Mouse (Mus musculus) megakaryocyte, adult 5-6 weeks (primary cell): ENCODE measurements around the gene Cytip. TPM values are rescaled to one million over a fixed set of nuclear protein-coding genes. Genes with fewer than 3 reads are reported as not detected.

Experiments
- ATAC-seq: 2 replicates; pipeline ENCODE4 v1.8.0; 2016; ENCODE audit warnings: mild to moderate bottlenecking, inconsistent platforms; ENCODE audit not compliant: poor library complexity, severe bottlenecking
- total RNA-seq, 2 experiments: library from RNA; stranded (forward) in 1 of 2; stranded (reverse) in 1 of 2; fragments of 153-499, 151-499 nt in 1 of 2; fragments of 221-1000, 200-1000 nt in 1 of 2; gene quantifications; 2 replicates each; pipeline versions ENCODE4 v1.2.3 to v1.2.4; 2015 to 2017

Gene Cytip
- total RNA-seq (2015) = 125 and 144 TPM in 2 replicates
- total RNA-seq (2017) = 285 and 325 TPM in 2 replicates

DNA sequence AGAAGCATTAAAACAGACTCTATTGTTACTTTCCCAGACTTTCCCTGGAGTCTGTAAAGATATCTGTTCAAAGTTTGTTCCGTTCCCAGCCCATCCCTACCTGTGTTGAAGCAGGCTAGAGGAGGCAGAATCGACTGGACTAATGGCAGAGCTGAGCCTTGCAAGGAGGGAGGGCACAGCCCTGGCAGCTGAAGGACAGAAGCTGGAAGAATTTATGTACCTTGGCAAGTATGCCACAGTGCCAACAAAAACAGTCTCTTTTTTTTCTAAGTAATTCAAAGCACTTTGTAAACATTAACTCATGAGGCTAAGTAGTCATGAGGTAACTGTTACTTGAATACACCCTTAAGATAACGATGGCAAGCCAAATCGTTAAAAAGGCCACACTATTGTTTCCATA lies at the start of gene Cytip:
Gene Cytip (minus strand): TSS at position 187 of the 400 bp plus-strand sequence.
- ATAC-seq = no peak

DNA sequence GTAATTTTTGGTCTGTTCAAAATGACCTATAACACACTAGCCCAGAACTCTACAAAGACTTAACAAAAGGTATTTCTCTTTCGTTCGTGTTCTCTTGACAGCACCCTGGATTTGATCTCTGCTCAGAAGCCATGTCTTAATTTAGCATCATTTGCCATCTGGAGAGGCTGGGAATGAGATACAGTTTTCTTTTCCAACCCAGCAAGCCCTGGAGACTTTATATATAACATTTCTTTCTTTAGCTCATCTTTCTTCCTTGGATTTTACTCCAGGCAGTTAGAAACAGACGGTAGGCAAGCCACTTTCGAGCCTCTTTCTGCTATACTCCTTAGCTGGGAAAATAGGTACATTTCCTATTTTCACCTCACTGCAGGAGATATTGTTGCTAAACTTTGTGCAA lies 45.3 kb upstream of the Cytip start:
- no peak for ATAC-seq

DNA sequence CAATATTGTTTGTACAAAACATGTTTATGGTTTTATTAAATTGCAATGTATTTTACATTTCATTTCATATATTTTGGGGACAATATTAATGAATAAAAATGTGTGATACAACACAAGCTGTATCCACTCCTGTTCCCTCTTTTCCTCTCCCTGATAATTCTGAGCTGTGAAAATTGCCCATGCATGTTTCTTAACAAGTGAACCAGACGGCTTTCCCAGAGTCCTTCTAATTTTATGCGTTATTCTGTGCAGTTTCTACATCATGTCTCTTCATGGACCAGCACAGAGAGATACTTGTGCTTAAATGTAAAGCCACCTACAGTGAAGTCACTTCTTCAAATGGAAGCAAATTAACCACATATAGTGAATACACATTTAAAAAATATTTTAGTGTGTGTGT lies 42.2 kb upstream of the Cytip start:
- ATAC-seq = no peak

DNA sequence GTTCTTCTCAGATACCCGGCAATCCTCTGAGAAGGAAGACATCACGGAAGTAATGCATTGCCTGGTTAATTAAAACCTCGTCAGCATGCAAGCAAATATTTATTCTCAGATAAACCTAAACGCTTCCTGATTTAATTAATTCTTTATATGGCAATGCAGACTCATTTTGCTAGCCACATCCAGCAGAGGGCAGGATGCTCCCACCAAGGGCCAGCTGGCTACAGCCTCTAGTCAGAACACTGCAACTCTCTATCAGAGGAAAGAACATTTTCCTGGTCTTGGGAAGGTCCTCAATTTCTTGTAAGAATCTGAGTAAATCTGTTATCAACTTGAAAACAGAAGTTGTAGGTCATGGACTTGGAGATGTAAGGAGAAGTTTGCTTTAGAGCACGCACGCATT lies 4.1 kb upstream of the Cytip start:
- ATAC-seq = peak; percentile 75

DNA sequence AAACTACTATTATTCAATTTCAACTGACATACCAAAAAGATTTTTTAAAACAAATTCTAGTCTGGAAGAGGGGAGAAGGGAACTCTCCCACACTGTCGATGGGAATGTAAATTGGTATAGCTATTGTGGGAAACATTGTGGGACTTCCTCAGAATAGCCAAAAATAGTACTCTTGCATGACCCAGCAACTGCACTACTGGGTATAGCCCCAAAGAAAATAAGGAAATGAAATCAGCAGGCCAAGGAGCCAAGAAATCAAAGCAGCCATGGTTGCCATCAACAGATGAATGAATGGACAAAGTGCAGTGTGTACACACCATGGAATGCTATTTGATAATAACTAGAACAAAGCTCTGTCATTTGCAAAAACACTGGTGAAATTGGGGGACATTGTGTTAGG lies 1.5 kb upstream of the Cytip start:
- ATAC-seq = peak; percentile 82

DNA sequence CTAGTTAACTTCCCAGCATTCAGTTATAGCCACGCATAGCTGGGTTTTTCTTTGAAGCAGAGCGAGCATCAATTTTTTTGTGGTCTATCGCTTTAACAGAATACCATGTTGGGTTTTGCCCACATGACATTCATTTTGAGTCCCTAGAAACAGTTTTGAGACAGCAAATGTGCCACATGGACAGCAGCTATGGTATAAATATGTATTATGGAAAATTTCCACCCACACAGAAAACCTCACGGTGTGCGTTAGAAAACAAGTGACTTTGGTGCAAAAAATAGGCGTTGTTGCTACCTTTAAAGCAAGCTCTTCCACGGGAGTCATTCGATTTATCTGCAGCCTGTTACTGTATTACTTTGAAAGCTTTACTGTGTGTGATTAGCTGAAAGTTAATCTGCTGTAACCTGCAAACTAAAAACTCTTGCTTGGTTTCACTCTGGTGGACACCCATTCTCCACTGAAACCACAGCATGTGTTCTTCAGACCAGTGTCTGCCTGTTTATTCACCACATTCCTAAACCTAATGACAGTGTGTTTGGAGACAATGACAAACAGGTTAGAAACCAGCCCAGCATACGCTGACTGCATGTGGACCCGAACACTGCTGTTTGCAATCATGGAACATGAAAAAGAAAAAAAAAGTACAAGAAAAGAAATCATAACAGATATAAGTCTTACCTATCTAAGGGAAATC lies 763 bp downstream of the Cytip start:
- ATAC-seq = no peak

DNA sequence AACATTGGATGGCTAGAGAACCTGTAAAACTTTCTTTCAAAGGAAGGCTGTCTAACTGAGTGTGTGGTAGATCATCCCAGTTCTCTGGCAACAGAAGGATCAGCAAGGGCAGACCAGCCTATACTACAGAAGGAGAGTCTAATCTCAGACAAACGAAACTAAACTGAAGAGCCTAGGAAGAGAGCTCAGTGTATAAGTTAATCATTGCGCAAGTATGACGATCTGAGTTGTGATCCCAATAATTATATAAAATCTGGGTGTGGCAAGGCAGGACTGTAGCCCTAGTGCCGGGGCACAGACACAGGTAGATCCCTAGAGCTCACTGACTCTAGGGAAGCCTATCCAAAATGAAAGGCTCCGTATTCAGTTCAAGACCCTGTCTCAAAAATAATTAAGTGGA lies 3.2 kb downstream of the Cytip start:
- ATAC-seq = no peak

DNA sequence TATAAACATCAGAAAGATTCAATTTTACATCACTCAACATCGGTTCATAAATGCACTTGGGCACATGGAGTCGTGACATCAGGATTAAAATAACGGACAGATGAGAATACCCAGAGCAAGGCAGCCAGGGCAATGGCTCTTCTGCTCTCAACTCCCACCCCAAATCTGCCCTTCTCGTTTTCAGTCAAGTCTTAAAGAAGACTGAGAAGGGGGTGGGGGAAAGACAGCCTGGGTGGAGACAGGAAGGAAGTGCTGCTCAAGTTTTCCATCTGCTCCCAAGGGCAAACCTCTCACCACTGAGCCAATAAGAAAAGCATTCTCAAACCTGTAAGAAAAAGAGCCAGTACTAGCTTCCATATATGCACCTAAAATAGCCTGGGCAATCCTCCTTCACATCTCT lies 5.8 kb downstream of the Cytip start:
- ATAC-seq = peak; percentile 44

DNA sequence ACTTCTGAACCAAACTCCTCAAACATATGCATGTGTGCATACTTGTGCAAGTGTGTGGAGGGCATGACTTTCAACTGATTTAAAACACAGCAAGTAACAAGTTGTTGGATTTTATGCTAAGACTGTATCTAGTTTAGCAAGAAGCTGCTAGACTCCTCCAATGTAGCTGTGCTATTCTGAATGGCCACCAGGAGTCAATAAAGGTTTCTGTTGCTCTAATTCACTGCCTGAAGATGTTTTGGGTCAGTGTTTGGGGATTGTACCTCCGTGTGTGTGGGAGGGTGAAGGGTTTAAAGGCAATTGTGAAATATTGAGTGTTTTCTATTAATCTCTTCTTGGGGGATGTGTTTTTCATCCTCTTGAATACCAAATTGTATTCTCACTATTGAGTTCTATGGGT lies 6.4 kb downstream of the Cytip start:
- peak; percentile 56 for ATAC-seq

DNA sequence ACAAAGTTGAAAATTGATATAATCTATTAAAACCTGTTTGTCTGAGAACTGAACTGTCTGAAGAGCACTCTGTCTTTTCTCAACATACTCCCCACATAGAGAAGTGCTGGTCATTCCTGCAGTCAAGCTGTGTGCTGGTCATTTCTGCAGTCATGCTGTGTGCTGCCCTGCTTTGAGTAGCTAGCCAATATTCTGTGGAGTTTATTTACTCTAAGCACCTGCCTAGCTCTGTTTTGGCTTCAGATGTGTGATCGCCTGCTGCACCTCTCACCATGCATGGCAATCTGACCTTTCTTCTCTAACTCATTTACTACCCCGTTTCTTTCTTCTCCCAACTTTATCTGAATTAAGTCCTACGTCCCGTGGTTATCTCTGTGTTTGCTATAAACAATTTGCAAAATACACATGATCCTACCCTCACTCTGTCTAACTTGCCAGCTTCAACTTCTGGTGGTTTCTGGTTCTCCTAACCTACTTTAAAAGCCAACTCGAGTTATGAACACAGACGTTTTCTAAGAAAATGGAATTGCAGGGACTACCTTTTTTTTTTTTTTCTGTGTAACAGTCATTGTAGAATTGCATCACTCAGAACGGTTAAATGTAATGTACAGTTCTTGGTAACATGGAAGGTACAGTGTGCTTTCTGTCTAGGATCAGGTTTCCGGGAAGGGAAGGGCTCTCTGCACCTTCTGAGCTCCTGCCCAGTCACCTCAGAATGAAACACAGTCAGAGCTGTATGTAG lies 7.9 kb downstream of the Cytip start:
- ATAC-seq = no peak

DNA sequence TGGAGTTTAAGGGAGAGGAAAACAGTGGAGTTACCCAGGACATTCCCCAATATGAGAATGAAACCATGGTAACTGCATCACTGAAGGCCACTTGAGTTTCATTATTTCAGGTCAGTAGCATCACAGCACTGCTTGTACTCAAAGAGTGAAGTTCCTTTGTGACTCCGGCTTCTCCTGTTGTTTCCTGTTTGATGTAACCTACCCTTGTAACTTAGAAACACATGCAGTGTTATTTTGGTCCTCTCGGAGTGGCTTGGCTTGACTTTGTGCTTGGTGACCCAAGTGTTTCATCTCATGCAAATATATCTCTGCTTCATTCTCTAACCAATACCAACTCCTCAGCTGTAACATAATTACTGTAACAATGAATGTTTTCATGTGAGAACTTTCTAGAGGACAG lies 11.1 kb downstream of the Cytip start:
- peak; percentile 50 for ATAC-seq

DNA sequence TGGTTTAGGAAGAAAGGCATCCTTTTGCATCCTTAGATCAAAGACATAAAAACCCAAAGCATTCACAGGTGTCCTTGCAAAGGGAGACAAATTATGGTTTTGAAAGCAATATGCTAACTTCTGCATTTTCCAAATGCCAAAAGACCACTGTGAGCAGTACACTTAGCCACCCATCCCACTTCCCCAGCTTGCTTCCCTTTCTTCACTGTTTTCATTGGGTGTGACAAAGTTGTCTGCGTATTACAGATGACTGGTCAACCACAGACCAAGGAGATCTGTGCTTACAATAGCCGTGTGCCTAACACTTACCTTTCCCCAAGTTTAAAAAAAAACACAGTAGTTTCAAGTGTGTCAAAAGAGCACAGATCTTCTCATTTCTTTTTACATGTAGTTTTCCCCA lies 11.7 kb downstream of the Cytip start:
- ATAC-seq = peak; percentile 90

DNA sequence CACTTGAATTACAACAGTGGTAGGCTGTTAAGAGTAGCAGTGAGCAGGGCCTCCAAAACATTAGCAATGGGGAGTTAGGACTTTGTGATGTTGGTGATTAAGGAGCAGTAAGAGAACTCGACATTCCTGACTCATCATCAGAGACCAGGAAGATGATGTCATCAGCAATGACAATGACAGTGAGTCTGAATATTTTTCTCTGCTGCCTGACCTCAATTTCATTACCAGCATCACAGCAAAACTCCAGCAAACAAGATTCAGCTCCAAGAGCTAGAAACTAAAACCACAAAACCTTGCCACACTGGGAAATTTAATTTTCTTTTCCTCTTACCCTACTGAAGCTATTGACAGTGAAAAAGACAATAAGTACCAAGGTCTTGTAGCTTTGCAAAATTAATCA lies 14.6 kb downstream of the Cytip start:
- no peak for ATAC-seq

DNA sequence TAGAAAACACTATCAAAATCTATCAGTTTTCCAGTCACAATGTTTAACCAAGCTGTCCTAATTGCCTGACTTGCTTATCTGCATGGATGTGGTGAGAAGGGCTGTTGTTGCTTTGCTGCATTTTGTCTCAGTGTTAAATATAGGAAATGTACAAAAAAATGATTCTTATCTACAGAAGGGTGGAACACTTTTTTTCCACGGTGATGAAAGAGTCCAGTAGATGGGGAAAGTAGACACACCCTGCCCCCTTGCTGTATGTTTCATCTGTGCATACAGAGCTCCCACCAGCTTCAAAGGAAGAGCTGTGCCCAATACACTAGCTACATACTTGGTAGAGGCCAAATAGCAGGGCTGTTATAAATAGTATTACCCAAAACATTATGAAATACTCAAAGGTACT lies 16.3 kb downstream of the Cytip start:
- peak; percentile 65 for ATAC-seq

DNA sequence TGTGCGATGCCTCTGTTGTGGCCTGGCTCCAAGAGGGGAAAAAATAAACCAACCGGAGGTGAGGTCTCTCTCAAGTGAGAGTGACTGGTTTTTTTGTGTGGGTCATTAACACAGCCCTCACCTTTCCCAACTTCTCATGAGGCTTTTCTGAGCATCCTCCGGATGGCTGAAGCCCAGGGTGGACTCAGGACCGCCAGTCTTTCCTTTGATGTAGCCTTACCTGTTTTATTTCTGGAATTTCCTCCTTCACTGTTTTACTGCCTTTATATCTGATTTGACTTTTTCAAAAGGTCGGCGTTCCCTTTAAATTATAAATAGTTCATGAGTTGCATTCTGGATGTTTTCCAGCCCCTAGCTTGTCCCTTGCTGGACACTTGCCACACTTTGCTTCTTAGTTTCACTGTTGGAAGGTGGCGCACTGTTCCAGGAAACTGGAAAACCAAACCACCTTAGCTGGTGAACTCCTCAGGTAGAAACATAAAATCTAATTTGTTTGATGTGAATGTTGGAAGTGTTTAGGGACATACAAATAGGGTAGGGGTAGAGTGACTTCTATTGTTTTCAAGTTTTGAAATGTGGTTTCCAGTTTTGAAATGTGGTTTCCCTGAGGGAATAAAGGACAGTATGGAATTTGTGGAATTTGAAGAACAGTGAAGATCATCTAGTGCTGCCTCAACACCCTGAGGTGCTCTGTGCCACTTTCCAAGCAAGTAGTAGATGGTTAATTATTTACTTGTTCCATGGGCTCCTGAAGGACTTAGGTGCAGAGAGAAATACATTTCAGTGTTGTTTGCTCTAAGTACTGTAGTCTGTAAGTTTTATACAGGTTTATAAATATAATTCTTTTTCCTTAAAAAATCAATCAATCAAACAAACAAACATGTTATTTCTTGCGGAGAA lies 19.7 kb downstream of the Cytip start:
- ATAC-seq = no peak

DNA sequence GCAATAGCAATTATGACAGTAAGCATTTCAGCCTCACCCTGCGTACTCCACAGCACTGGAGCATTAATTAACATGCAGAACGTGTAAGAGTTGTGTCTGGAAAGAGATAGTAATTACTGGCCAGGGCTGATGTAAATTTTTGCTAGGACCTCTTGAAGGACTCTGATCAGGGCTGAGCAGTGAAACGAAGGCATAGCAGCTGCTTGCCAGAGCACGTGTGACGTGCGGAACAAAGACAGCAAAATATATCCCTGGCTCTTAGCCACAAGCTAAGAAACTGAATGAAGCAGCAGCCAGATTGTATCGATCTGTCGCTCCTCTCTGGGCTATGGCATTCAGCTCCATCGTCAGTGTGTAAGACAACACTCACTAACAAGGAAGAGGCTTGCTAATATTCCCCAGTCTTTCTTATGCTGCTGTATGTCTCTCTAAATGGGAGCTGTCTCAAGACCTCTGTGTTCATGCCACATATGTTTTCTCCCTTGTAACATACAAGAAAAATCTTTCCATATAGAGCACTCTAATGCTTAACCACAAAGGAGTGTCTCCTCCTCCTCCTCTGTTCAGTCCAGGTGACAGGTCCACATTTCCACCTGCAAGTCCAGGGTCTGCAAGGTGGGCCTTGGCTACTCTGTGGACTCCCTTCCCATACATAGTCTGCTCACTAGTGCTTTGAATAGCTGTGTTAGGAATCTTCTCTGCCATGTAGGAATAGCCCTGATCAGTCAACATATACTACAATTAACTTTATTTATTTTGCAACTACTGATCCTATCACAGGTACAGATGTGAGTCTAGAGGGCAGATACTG lies 20.7 kb downstream of the Cytip start:
- no peak for ATAC-seq

DNA sequence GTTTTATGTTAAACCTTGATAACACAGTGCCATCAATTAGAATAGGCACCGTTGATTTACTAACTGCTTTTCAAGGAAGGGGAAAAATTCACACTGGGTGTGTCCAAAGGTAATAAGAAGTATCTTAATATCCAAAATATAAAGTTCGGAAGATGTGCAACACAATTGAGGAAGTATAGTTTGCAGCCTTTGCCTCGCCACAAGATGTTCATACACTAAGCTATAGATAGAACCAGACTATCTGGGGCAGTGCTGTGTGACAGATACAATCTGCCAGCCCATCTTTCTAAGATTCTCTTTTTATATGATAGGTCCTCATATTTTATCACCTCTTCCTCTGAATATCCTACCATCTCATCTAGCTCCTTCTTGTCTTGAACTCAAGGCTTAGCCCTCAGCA lies 22.4 kb downstream of the Cytip start:
- peak; percentile 77 for ATAC-seq

DNA sequence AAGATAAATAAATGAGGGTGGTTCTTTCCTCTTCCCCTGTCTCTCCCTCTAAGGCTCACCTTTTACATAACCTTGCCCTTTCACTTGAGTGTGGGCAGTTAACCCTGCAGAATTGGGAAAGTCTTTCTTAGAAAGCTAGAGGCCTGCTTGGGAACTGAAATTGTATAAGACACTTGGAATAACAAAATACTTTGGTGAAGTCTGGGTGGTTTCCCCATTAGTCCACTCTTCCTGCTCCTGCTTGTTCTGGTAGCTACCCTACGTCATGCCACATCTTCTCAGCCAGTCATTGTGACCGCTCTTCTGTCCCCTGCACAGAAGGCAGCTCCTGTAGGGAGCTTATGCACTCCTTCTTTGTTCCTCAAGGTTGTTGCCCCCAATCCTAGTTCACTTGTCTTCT lies 26.2 kb downstream of the Cytip start:
- ATAC-seq = no peak

DNA sequence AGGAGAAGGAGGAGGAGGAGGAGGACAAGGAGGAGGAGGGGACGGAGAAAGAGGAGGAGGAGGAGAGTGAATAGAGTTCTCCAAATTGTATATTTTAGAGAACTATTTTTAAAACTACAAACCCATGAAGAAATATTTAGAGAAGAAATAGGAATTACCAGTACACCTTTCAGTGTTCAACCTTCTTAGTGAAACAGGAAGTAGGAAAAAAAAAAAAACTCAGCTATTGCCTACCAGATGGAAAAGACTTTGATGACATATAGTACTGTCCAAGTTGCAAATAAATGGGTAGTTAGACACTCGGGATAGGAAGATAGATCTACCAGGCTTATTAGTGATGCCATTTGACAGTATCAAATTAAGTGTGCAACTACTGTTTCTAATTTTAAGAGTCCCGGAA lies 27.7 kb downstream of the Cytip start:
- peak; percentile 31; the same call in 1 of the 2 replicates for ATAC-seq

DNA sequence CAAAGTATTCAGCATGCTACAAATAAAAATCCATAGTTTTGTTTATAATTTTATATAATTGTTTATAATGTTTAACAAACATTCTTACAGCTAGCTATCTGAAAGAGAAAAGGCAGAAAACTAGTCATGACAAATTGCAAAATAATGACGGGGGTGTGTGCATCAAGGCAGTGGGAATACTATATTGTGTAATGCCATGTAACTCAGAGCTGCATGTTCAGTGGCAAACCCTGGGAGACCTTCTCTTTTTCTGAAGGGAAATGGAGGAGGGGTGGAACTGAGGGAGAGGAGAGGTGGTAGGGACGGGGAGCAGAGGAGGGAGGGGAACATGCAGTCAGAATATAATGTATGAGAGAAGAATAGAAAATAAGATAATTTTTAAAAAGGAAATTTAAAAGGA lies 28.6 kb downstream of the Cytip start:
- peak; percentile 67 for ATAC-seq
